Comparison of ENCODE assay signal across 12 mouse cellular contexts in genomic region chr5:48113400-48113799, GRCm38 (mm10).
DNase-seq lines count a peak whose midpoint lies in the region; ATAC-seq and TF ChIP-seq lines count a peak whose summit lies in the region.
"Had no signal": no experiment of that assay in that cellular context is flagged by ENCODE, and none has a peak within 500 bp of the region (broad histone marks: within the 10 kb centered on the region; RNA-seq: fewer than 3 reads in every experiment).

No protein-coding gene starts in this region.

- no peaks in the 10 kb centered on the region for H3K36me3 ChIP-seq in heart, postnatal 0 days (replicated peaks; ENCODE audit: control insufficient read depth, insufficient read depth, low read length)
- H3K36me3 ChIP-seq in heart, embryonic 12.5 days: no peaks in the 10 kb centered on the region
- H3K36me3 ChIP-seq in lung, postnatal 0 days (ENCODE audit: insufficient read depth, low read length): no peaks in the 10 kb centered on the region
- no peaks in the 10 kb centered on the region for H3K36me3 ChIP-seq in midbrain, embryonic 15.5 days (replicated peaks)

- no peak for DNase-seq in heart, postnatal 0 days (ENCODE audit: low spot score)
- DNase-seq in lung, postnatal 0 days (ENCODE audit: low spot score): peak; percentile 19
- DNase-seq in lung, postnatal 25 days (ENCODE audit: low spot score): no peak
- peak; percentile 45 for DNase-seq in adipocyte (ENCODE audit: low spot score)
- no peak for DNase-seq in cerebellum, adult 18-20 months
- DNase-seq: gastrocnemius, postnatal 25 days; heart, postnatal 10 days had no signal

- H3K9me3 ChIP-seq in heart, postnatal 0 days (replicated peaks; ENCODE audit: control insufficient read depth, low read length): no peaks in the 10 kb centered on the region
- no peaks in the 10 kb centered on the region for H3K9me3 ChIP-seq in heart, embryonic 12.5 days (replicated peaks)
- no peaks in the 10 kb centered on the region for H3K9me3 ChIP-seq in lung, postnatal 0 days (ENCODE audit: low read length)
- H3K9me3 ChIP-seq in midbrain, embryonic 15.5 days: no peaks in the 10 kb centered on the region

- H3K4me2 ChIP-seq in heart, postnatal 0 days (ENCODE audit: low read depth, low read length): no peak overlapping the region
- no peak overlapping the region for H3K4me2 ChIP-seq in heart, embryonic 12.5 days
- H3K4me2 ChIP-seq in lung, postnatal 0 days (replicated peaks; ENCODE audit: low read depth, low read length): no peak overlapping the region
- H3K4me2 ChIP-seq in midbrain, embryonic 15.5 days: no peak overlapping the region

- no peak overlapping the region for H3K9ac ChIP-seq in heart, postnatal 0 days (replicated peaks; ENCODE audit: low read depth, low read length)
- no peak overlapping the region for H3K9ac ChIP-seq in heart, embryonic 12.5 days
- H3K9ac ChIP-seq in lung, postnatal 0 days (replicated peaks; ENCODE audit: low read depth): no peak overlapping the region
- no peak overlapping the region for H3K9ac ChIP-seq in midbrain, embryonic 15.5 days
- H3K9ac ChIP-seq: liver, embryonic 14.5 days had no signal

- H3K27ac ChIP-seq in heart, postnatal 0 days (ENCODE audit: low read depth): no peak overlapping the region
- no peak overlapping the region for H3K27ac ChIP-seq in heart, embryonic 12.5 days (ENCODE audit: poor library complexity, severe bottlenecking)
- no peak overlapping the region for H3K27ac ChIP-seq in lung, postnatal 0 days (ENCODE audit: low read length)
- no peak overlapping the region for H3K27ac ChIP-seq in midbrain, embryonic 15.5 days
- H3K27ac ChIP-seq: liver, embryonic 14.5 days had no signal

- H3K4me3 ChIP-seq in heart, postnatal 0 days (ENCODE audit: low read depth, low read length): no peak overlapping the region
- no peak overlapping the region for H3K4me3 ChIP-seq in heart, embryonic 12.5 days
- H3K4me3 ChIP-seq in lung, postnatal 0 days (ENCODE audit: low read depth, low read length): no peak overlapping the region
- no peak overlapping the region for H3K4me3 ChIP-seq in midbrain, embryonic 15.5 days
- H3K4me3 ChIP-seq: erythroblast, embryonic 14.5 days had no signal

- TF ChIP-seq CTCF in heart, postnatal 0 days (IDR thresholded peaks at IDR 0.05; ENCODE audit: low read depth): peak; percentile 40
- TF ChIP-seq CTCF in lung, postnatal 0 days (IDR thresholded peaks at IDR 0.05): peak; percentile 60

- WGBS in heart, postnatal 0 days: 39% methylated on average over 1 of the region's 1 CpGs
- 41% methylated on average over 1 of the region's 1 CpGs for WGBS in heart, embryonic 12.5 days
- 27% methylated on average over 1 of the region's 1 CpGs for WGBS in lung, postnatal 0 days
- 16% methylated on average over 1 of the region's 1 CpGs for WGBS in midbrain, embryonic 15.5 days

- 0 out of 2 replicates have a peak, but pooled peaks cover 4% of the 10 kb centered on the region for H3K4me1 ChIP-seq in heart, postnatal 0 days (ENCODE audit: control insufficient read depth, insufficient read depth)
- H3K4me1 ChIP-seq in heart, embryonic 12.5 days (replicated peaks): peaks cover 24% of the 10 kb centered on the region
- H3K4me1 ChIP-seq in lung, postnatal 0 days (ENCODE audit: insufficient read depth, low read depth, low read length): no peaks in the 10 kb centered on the region
- peaks cover 12% of the 10 kb centered on the region; the same call in 1 of the 2 replicates for H3K4me1 ChIP-seq in midbrain, embryonic 15.5 days

- no peak for TF ChIP-seq EP300 in heart, postnatal 0 days (IDR thresholded peaks at IDR 0.05; ENCODE audit: low read depth)
- TF ChIP-seq EP300 in lung, postnatal 0 days (IDR thresholded peaks at IDR 0.05): no peak

- no peaks in the 10 kb centered on the region for H3K27me3 ChIP-seq in heart, postnatal 0 days (ENCODE audit: control insufficient read depth, insufficient read depth, low read length)
- no peaks in the 10 kb centered on the region for H3K27me3 ChIP-seq in heart, embryonic 12.5 days (replicated peaks)
- no peaks in the 10 kb centered on the region for H3K27me3 ChIP-seq in lung, postnatal 0 days (replicated peaks; ENCODE audit: insufficient read depth, low read length)
- H3K27me3 ChIP-seq in midbrain, embryonic 15.5 days (replicated peaks): no peaks in the 10 kb centered on the region

- no peak for ATAC-seq in heart, postnatal 0 days (ENCODE audit: insufficient read depth, low read depth)
- ATAC-seq in heart, embryonic 12.5 days (ENCODE audit: insufficient number of reproducible peaks, low FRiP score): no peak
- ATAC-seq in lung, postnatal 0 days: no peak
- ATAC-seq in midbrain, embryonic 15.5 days (replicated peaks): peak; percentile 57
- ATAC-seq in megakaryocyte, adult 5-6 weeks (ENCODE audit: poor library complexity, severe bottlenecking): no peak

Comparison
In these comparisons a context has a peak if more than half of its experiments do, and no peak if none do; other contexts are left out.
1. DNase-seq: peak in lung, postnatal 0 days (single experiment) and adipocyte (single experiment); none in heart, postnatal 0 days (single experiment), lung, postnatal 25 days (single experiment) and cerebellum, adult 18-20 months (0 of 2).